18 mouse cellular contexts compared by ENCODE assay signal in genomic region chr12:32829321-32830090, GRCm38 (mm10). TPM values are rescaled to one million over a fixed set of nuclear protein-coding genes. Genes with fewer than 3 reads are reported as not detected.
DNase-seq lines count a peak whose midpoint lies in the region; TF ChIP-seq lines count a peak whose summit lies in the region.
"Had no signal": no experiment of that assay in that cellular context is flagged by ENCODE, and none has a peak within 500 bp of the region (broad histone marks: within the 10 kb centered on the region; RNA-seq: fewer than 3 reads in every experiment).

No protein-coding gene starts in this region.

- H3K4me3 ChIP-seq in liver, adult 2 months (ENCODE audit: insufficient read depth, low read depth, low read length): no peak overlapping the region
- H3K4me3 ChIP-seq: embryonic facial prominence, embryonic 15.5 days; forebrain, embryonic 12.5 days; hindbrain, embryonic 10.5 days; limb, embryonic 15.5 days; lung, embryonic 15.5 days; megakaryocyte, embryonic 14.5 days had no signal

- peak; percentile 27 for DNase-seq in cerebellum, adult 11 months
- no peak for DNase-seq in cerebellum, adult 8-10 months
- peak; percentile 89 for DNase-seq in liver, adult 2 months (ENCODE audit: extremely low read depth, low read depth, low spot score)
- DNase-seq in liver: no peak
- DNase-seq in cerebellum, adult 18-20 months: peak; percentile 52 to 68
- peak; percentile 30 for DNase-seq in kidney, postnatal 14 days
- no peak for DNase-seq in lung, postnatal 14 days
- DNase-seq in retina, embryonic 14.5 days (ENCODE audit: low spot score): no peak
- DNase-seq: B cell, adult 2 months; retina, postnatal 1 day; thymus, adult 18-20 months had no signal

- 60% methylated on average over 9 of the region's 9 CpGs for WGBS in liver, adult 2 months

- H3K27ac ChIP-seq in liver, adult 2 months (replicated peaks; ENCODE audit: insufficient read depth, low read depth, low read length): peak overlapping the region; percentile 16; the same call in 1 of the 2 replicates
- H3K27ac ChIP-seq: embryonic facial prominence, embryonic 15.5 days; forebrain, embryonic 12.5 days; hindbrain, embryonic 10.5 days; limb, embryonic 15.5 days; lung, embryonic 15.5 days had no signal

- no peaks in the 10 kb centered on the region for H3K27me3 ChIP-seq in liver, adult 2 months (ENCODE audit: control insufficient read depth, insufficient read depth, low read length)
- H3K27me3 ChIP-seq: embryonic facial prominence, embryonic 15.5 days; forebrain, embryonic 12.5 days; limb, embryonic 15.5 days; lung, embryonic 15.5 days; megakaryocyte, embryonic 14.5 days; Patski had no signal

- peaks cover 23% of the 10 kb centered on the region for H3K4me1 ChIP-seq in liver, adult 2 months (ENCODE audit: control insufficient read depth, insufficient read depth, low read length)
- H3K4me1 ChIP-seq: embryonic facial prominence, embryonic 15.5 days; limb, embryonic 15.5 days; lung, embryonic 15.5 days had no signal

- TF ChIP-seq POLR2A in liver, adult 2 months (IDR thresholded peaks at IDR 0.05; ENCODE audit: extremely low read depth, insufficient read depth, low read length): no peak

- H3K9ac ChIP-seq in liver, adult 2 months (ENCODE audit: low read depth, low read length): no peak overlapping the region
- H3K9ac ChIP-seq: embryonic facial prominence, embryonic 15.5 days; forebrain, embryonic 12.5 days; limb, embryonic 15.5 days; lung, embryonic 15.5 days had no signal

- TF ChIP-seq CTCF in liver, adult 2 months (IDR thresholded peaks at IDR 0.05; ENCODE audit: low read depth, low read length): no peak

- peaks cover 27% of the 10 kb centered on the region for H3K79me2 ChIP-seq in liver, adult 2 months (ENCODE audit: control insufficient read depth, insufficient read depth, low read length)

- H3K36me3 ChIP-seq in liver, adult 2 months (ENCODE audit: control insufficient read depth, insufficient read depth, low read length): peaks cover 26% of the 10 kb centered on the region

RNA-seq across cellular contexts. Expression of gene Nampt, which starts 10.2 kb away (rescaled TPM):
- total RNA-seq in liver, adult 2 months (2014; rRNA removed): 57.8 and 75.6 TPM in 2 replicates
- 9.5 and 10.9 TPM in 2 replicates for polyA plus RNA-seq in liver, adult 2 months (2012; rRNA removed)

Comparison
In these comparisons a context has a peak if more than half of its experiments do, and no peak if none do; other contexts are left out.
1. DNase-seq: peak in cerebellum, adult 11 months (single experiment), liver, adult 2 months (single experiment), cerebellum, adult 18-20 months (2 of 2) and kidney, postnatal 14 days (single experiment); none in cerebellum, adult 8-10 months (single experiment), liver (single experiment), lung, postnatal 14 days (single experiment) and retina, embryonic 14.5 days (single experiment).